Mouse (Mus musculus) midbrain, postnatal 0 days (tissue): ENCODE measurements around the gene Gm128. TPM values are rescaled to one million over a fixed set of nuclear protein-coding genes. Genes with fewer than 3 reads are reported as not detected.

Experiments
- ATAC-seq: fragments of 200-750 bp; cut with Nextera tagmentation; 2 replicates; pipeline ENCODE4 v1.8.0; 2017; ENCODE audit warnings: moderate number of reproducible peaks, mild to moderate bottlenecking, moderate TSS enrichment, moderate library complexity; ENCODE audit not compliant: low FRiP score
- DNase-seq: peaks from one replicate; pipeline ENCODE4 v3.0.0-alpha.2; 2015; ENCODE audit warnings: low spot score
- H3K27ac ChIP-seq: fragments of 300-500 bp; sonication (generic); 2 replicates; pipeline ENCODE4 v1.5.1; 2014; ENCODE audit warnings: low read depth, mild to moderate bottlenecking, low read length, mixed read lengths
- H3K27me3 ChIP-seq: fragments of 300-500 bp; sonication (generic); 2 replicates; pipeline ENCODE4 v1.6.1; 2014; ENCODE audit warnings: low read length, control low read depth, mixed read lengths; ENCODE audit not compliant: insufficient read depth
- H3K36me3 ChIP-seq: fragments of 300-500 bp; sonication (generic); 2 replicates; pipeline ENCODE4 v1.6.1; 2014; ENCODE audit warnings: low read length, control low read depth, mixed read lengths; ENCODE audit not compliant: insufficient read depth
- H3K4me1 ChIP-seq: fragments of 300-500 bp; sonication (generic); 2 replicates; pipeline ENCODE4 v1.6.1; 2014; ENCODE audit warnings: mild to moderate bottlenecking, control low read depth, antibody characterized with exemption, low read length, mixed read lengths; ENCODE audit not compliant: insufficient read depth
- H3K4me2 ChIP-seq: fragments of 300-500 bp; sonication (generic); 2 replicates; pipeline ENCODE4 v1.6.1; 2014; ENCODE audit warnings: low read depth, mild to moderate bottlenecking, low read length, mixed read lengths; ENCODE audit not compliant: poor library complexity, severe bottlenecking
- H3K4me3 ChIP-seq: fragments of 300-500 bp; sonication (generic); 2 replicates; pipeline ENCODE4 v1.5.1; 2014; ENCODE audit warnings: low read depth, mild to moderate bottlenecking, low read length, moderate library complexity
- H3K9ac ChIP-seq: fragments of 300-500 bp; sonication (generic); replicated peaks from 2 replicates; pipeline ENCODE4 v1.6.1; 2014; ENCODE audit warnings: mild to moderate bottlenecking, low read length, moderate library complexity, mixed read lengths; ENCODE audit not compliant: poor library complexity, severe bottlenecking
- H3K9me3 ChIP-seq: fragments of 300-500 bp; sonication (generic); 2 replicates; pipeline ENCODE4 v1.6.1; 2016; ENCODE audit warnings: low read length, control low read depth
- CTCF ChIP-seq: IDR thresholded peaks from 2 replicates; pipeline ENCODE4 v1.5.1; 2016; ENCODE audit warnings: antibody characterized with exemption, mild to moderate bottlenecking
- WGBS: fragments of 180-500 bp; shearing (Covaris S2); extraction: QIAGEN DNeasy Blood & Tissue Kit; methylation state at CpG from one replicate; pipeline ENCODE4 v1.1.7; 2014; 5-methylcytosine and 5-hydroxymethylcytosine counted together
- polyA plus RNA-seq: library from polyadenylated mRNA; unstranded; fragments of >200 nt; fragmentation: Nextera tagmentation; extraction: Ambion mirVana; gene quantifications from 2 replicates; pipeline ENCODE4 v1.2.1, GENCODE M21; 2015
- total RNA-seq: library from RNA; depleted of rRNA; stranded (reverse); fragments of >200 nt; gene quantifications from 2 replicates; pipeline ENCODE4 v1.2.3, GENCODE M21; 2014

Gm128 gene
- total and polyA plus RNA-seq, 2 experiments from 2014 or later, result 0.19 to 0.49 TPM

- Histone ChIP-seq H3K27ac (no peak overlapping the region), H3K9ac (no peak overlapping the region), H3K4me2 (no peak overlapping the region), H3K36me3 (peaks cover 15% of the 10 kb centered on the region; the same call in 1 of the 2 replicates), H3K9me3 (no peaks in the 10 kb centered on the region), H3K4me3 (no peak overlapping the region), H3K27me3 (no peaks in the 10 kb centered on the region), H3K4me1 (no peaks in the 10 kb centered on the region)
- DNase-seq (no peak), ATAC-seq (no peak)
- 28% methylated on average over 2 of the region's 2 CpGs for WGBS
- TF ChIP-seq CTCF, result no peak
These were observed 30.8 kb downstream of the Gm128 start for GRCm38 (mm10) chr3:95210585-95210984.

- ATAC-seq, result no peak
- no peak for DNase-seq
- WGBS, result 89% methylated on average over 4 of the region's 4 CpGs
- H3K4me1 ChIP-seq, result no peaks in the 10 kb centered on the region
- H3K4me2 ChIP-seq, result no peak overlapping the region
- no peaks in the 10 kb centered on the region for H3K27me3 ChIP-seq
- H3K4me3 ChIP-seq, result no peak overlapping the region
- no peak overlapping the region for H3K9ac ChIP-seq
- no peaks in the 10 kb centered on the region for H3K9me3 ChIP-seq
- no peak overlapping the region for H3K27ac ChIP-seq
- TF ChIP-seq CTCF, result no peak
- peaks cover 19% of the 10 kb centered on the region for H3K36me3 ChIP-seq
These were observed 33.1 kb downstream of the Gm128 start for GRCm38 (mm10) chr3:95208286-95208685.

DNA sequence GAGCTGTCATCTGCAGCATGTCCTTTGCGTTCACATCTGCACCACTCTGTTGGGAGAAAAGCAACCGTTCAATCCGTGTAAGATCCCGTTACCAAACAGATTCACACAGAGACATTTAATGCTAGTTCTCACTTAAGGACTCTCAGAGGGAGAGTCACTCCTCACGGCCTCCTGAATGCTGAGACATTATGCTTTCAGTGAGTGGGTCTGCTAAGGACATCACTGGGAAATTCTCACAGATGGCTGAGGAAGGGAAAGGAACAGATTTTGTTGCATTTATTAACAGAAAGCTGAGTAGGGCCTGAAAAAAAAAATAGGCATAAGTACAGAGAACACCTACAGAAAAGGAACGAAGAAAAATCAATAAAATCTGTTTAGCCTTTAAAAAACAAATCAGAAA lies 37.5 kb downstream of the Gm128 start:
- Histone ChIP-seq H3K4me2 (no peak overlapping the region), H3K4me3 (no peak overlapping the region), H3K27me3 (no peaks in the 10 kb centered on the region), H3K9me3 (no peaks in the 10 kb centered on the region), H3K27ac (no peak overlapping the region), H3K4me1 (no peaks in the 10 kb centered on the region), H3K36me3 (peaks cover 38% of the 10 kb centered on the region), H3K9ac (no peak overlapping the region)
- DNase-seq (no peak), ATAC-seq (no peak)
- no peak for TF ChIP-seq CTCF
- 87% methylated on average over 6 of the region's 6 CpGs for WGBS

DNA sequence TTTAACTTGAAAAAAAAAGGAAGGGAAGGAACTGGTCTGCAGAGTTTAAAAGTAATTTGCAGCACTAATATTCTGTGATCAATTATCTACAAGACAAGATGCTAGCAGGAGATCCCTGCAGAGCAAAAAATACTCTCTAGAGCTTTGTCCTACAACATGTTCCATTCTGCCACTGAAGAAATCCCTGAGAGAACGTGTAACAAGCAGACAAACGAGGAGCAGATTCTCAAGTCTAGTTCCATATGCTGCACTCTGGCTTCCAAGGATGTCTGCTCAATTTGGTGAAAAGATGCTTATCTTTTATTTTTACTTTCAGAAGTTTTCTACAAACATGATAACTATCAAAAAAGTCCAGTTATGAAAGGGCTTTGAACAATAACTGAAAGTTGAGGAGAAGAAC lies 40.8 kb downstream of the Gm128 start:
- no peak overlapping the region for H3K4me3 ChIP-seq
- DNase-seq (no peak), ATAC-seq (no peak)
- H3K4me2 ChIP-seq, result no peak overlapping the region
- no peaks in the 10 kb centered on the region for H3K4me1 ChIP-seq
- WGBS, result 81% methylated on average over 2 of the region's 2 CpGs
- TF ChIP-seq CTCF, result no peak
- H3K36me3 ChIP-seq, result peaks cover 33% of the 10 kb centered on the region
- H3K27ac ChIP-seq, result no peak overlapping the region
- H3K9me3 ChIP-seq, result no peaks in the 10 kb centered on the region
- H3K9ac ChIP-seq, result no peak overlapping the region
- H3K27me3 ChIP-seq, result no peaks in the 10 kb centered on the region

GRCm38 (mm10) chr3:95200132-95200531 lies 41.3 kb downstream of the Gm128 start:
- peaks cover 33% of the 10 kb centered on the region for H3K36me3 ChIP-seq
- no peaks in the 10 kb centered on the region for H3K9me3 ChIP-seq
- H3K27ac ChIP-seq, result no peak overlapping the region
- no peak for DNase-seq
- H3K9ac ChIP-seq, result no peak overlapping the region
- no peak overlapping the region for H3K4me2 ChIP-seq
- WGBS, result 72% methylated on average over 7 of the region's 7 CpGs
- H3K4me3 ChIP-seq, result no peak overlapping the region
- no peaks in the 10 kb centered on the region for H3K27me3 ChIP-seq
- no peak for TF ChIP-seq CTCF
- ATAC-seq, result no peak
- no peaks in the 10 kb centered on the region for H3K4me1 ChIP-seq

DNA sequence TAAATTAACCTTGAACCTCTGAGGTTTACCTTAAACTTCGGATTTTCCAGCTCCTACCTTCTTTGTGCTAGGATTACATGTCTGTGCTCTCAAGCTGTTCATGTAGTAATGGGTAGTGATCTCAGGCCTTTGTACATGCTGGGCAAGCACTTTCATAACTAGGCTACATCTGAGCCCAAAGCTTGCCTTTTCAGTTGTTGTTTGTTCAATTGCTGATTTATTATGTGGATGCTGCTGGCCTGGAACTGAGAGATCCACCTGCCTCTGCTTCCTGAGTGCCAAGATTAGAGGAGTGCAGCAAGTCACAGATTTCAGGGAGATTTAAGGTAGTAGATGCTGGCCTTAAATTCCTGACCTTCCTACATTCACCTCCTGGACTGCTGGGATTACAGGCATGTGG lies 42.3 kb downstream of the Gm128 start:
- Histone ChIP-seq H3K36me3 (peaks cover 32% of the 10 kb centered on the region; the same call in 1 of the 2 replicates), H3K4me2 (no peak overlapping the region), H3K9ac (no peak overlapping the region), H3K27ac (no peak overlapping the region), H3K9me3 (no peaks in the 10 kb centered on the region), H3K4me1 (no peaks in the 10 kb centered on the region), H3K27me3 (no peaks in the 10 kb centered on the region), H3K4me3 (no peak overlapping the region)
- DNase-seq, result no peak
- no peak for ATAC-seq
- no peak for TF ChIP-seq CTCF
- WGBS, result 84% methylated on average over 1 of the region's 1 CpGs
